Mouse (Mus musculus) left cerebral cortex, adult 18-20 months (tissue): ENCODE measurements around the gene Olfr1494. TPM values are rescaled to one million over a fixed set of nuclear protein-coding genes. Genes with fewer than 3 reads are reported as not detected.

Source experiments
- DNase-seq, 2 experiments: peaks; one replicate each; pipeline ENCODE4 v3.0.0; 2021 to 2022; ENCODE audit warnings: low spot score in 2 of 2, mixed read lengths in 1 of 2
- long read RNA-seq, 2 experiments: library from polyadenylated mRNA; stranded (forward); transcript quantifications; one replicate each; pipeline ENCODE4 v2.0.0; 2021
- total RNA-seq, 2 experiments: library from RNA; stranded (reverse); gene quantifications; 2 replicates each; pipeline ENCODE4 v1.2.3; 2021

Olfr1494 gene
- not detected for total RNA-seq
- long read RNA-seq, experiment 1: 0 reads
- long read RNA-seq, experiment 2: 0 reads

DNA sequence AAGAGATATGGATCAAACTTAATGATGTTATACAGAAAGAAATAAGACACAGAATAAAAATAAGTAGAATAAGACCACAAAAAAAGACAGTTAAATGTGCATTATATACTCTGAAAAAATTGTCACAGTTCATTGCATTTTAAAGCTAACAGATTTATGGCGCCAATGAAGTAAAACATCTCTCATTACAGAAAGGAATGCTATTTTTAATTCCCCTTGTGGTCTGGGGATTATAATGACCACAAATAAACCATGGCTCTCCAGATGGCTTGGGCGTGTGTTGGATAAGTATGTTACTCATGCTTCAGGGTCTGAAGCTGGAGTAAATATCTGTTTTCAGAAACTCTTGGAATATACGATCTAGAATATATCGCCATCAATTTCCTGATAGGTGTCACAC, at the start of gene Olfr1494:
Gene Olfr1494 (plus strand): TSS at position 301 of the 400 bp plus-strand sequence.
- no peak for DNase-seq

DNA sequence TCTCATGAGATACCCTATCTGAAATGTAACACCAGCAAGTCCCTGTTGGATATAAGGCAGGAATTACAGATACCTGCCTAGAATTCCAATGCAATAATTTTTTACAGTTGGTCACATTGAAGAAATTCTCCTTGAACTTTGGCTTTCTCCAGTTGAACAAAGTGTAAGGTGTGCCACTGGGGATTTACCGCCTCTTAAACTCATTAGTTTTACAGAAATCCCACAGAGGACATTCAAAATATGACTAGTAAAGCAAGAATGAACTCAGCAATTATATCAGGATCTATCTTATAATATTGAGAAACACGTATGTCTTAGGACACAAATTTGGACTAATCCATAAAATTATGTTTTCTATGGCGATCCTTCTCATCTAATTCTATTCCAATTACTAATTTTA, 42.6 kb upstream of the Olfr1494 start, which contains the start of gene Olfr1491:
Gene Olfr1491 (plus strand): TSS at position 301 of the 400 bp plus-strand sequence.
- no peak for DNase-seq

DNA sequence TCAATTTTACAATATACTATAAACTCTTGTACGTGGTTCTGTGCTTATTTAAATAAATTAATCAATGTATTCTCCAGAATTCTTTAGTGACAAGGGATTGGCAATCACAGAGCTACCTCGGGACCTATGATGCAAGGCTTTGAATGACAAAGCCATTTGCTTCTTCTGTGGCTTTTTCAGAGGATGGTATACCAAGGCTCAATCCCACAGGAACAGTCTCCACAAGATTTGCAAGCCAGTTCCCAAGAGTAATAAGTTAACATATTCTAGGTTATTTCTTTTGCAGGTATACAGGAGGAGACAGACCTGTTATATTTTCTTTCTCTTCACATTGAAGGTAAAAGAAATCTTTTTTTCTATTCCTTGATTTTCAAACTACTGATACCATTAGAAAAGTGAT, 16.6 kb upstream of the Olfr1494 start, which contains the start of gene Olfr1493-ps1:
Gene Olfr1493-ps1 (plus strand): TSS at position 301 of the 400 bp plus-strand sequence.
- DNase-seq: no peak

DNA sequence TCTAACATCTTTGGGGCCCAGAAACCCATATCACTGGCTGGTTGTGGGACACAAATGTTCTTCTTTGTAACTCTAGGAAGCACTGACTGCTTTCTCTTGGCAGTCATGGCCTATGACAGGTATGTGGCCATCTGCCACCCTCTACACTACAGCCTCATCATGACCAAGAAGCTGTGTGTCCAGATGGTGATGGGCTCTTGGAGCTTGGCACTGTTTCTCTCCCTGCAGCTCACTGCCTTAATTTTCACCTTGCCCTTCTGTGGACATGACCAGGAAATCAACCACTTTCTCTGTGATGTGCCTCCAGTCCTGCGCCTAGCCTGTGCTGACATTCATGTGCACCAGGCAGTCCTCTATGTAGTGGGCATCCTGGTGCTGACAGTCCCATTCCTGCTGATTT, 9.8 kb downstream of the Olfr1494 start:
- no peak for DNase-seq

DNA sequence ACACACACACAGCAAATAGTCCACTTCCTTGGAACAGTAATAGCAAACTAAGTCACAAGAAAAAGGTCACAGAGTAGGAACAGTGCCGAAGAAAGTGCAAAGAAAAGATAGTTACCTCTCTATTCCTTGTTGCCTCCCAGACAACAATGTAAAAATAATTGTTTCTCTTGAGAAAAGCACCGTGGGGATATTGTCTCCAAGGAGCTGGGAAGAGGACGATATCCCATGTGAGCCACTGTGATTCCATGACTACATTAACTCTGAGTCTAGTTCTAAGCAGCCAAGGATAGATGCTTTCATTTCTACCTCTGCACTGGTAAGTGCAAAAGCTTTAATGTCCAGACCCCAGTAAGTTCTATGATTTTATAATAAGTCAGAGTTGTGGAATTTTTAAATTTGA, 24.8 kb downstream of the Olfr1494 start, which contains the start of gene Olfr1495:
Gene Olfr1495 (plus strand): TSS at position 301 of the 400 bp plus-strand sequence.
- DNase-seq: no peak

GRCm38 (mm10) chr19:13768565-13769276, 29.2 kb downstream of the Olfr1494 start:
- DNase-seq: no peak

DNA sequence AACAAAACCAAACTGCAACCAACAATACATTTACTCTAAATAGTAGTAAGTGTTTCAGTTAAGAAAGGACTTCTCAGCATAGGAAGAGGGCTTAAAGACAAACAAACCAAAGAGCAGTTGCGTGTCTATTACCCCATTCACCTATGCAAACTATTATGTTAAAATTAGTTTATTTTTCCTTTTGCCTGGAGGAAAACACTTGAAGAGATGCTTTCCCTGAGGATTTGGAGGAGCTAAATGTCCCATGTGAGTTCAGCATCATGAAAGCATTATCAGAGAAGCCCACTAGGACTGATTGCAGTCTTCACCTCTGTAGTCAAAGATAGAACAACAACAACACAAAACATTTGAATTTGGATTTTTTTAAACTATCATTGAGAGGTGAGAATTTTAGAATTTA, 38.0 kb downstream of the Olfr1494 start, which contains the start of gene Olfr1496:
Gene Olfr1496 (plus strand): TSS at position 301 of the 400 bp plus-strand sequence.
- no peak for DNase-seq

DNA sequence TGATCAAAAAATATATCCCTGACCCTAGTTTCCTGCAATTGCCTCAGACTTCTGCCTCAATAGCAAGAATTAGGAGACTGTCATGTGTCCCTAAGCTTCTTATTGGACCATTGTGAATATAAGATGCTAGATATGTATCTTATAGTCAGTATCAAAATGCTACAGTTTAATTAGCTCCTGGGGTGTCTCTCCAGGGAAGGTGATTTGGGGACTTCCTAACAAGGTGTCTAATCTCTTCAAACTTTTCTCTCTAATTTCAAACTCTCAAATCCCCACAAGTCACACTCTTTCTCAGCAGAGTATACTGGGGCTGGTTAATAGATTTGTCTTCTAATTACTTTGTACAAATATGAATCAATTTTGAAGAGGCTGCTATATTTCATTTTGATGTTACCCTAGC, 58.6 kb downstream of the Olfr1494 start, which contains the start of gene Olfr1497:
Gene Olfr1497 (minus strand): TSS at position 101 of the 400 bp plus-strand sequence.
- DNase-seq: no peak

Other genes with a start within 250 kb of the Olfr1494 start
- gene Olfr1477, start 239.2 kb upstream of the Olfr1494 start, total RNA-seq: not detected
- not detected for gene Olfr1480, start 211.8 kb upstream of the Olfr1494 start, total RNA-seq
- gene Olfr1484, start 156.2 kb upstream of the Olfr1494 start, total RNA-seq: not detected
- not detected for gene Olfr1487, start 122.4 kb upstream of the Olfr1494 start, total RNA-seq
- gene Olfr1489, start 108.1 kb upstream of the Olfr1494 start, total RNA-seq: not detected
- not detected for gene Olfr1490, start 88.6 kb upstream of the Olfr1494 start, total RNA-seq
- gene Olfr1491, start 42.5 kb upstream of the Olfr1494 start, total RNA-seq: not detected
- gene Olfr1493-ps1, start 16.4 kb upstream of the Olfr1494 start, total RNA-seq: not detected
- not detected for gene Olfr1495, start 24.9 kb downstream of the Olfr1494 start, total RNA-seq
- not detected for gene Olfr1496, start 38.1 kb downstream of the Olfr1494 start, total RNA-seq
- gene Olfr1497, start 58.5 kb downstream of the Olfr1494 start, total RNA-seq: not detected
- not detected for gene Olfr1499, start 79.7 kb downstream of the Olfr1494 start, total RNA-seq
- gene Olfr1500, start 90.8 kb downstream of the Olfr1494 start, total RNA-seq: not detected
- not detected for gene Olfr1501, start 111.0 kb downstream of the Olfr1494 start, total RNA-seq
- not detected for gene Olfr1502, start 122.1 kb downstream of the Olfr1494 start, total RNA-seq
- not detected for gene Olfr1504, start 158.2 kb downstream of the Olfr1494 start, total RNA-seq
- gene Olfr1505, start 173.8 kb downstream of the Olfr1494 start, total RNA-seq: not detected